Mouse (Mus musculus): Measurements from ENCODE around the gene Zbtb16. TPM values are rescaled to one million over a fixed set of nuclear protein-coding genes. Genes with fewer than 3 reads are reported as not detected.

Gene Zbtb16
- polyA plus RNA-seq, 1 experiment = not detected

GRCm38 (mm10) chr9:48638176-48638803, 197.7 kb downstream of the Zbtb16 start:
- no peak overlapping the region for H3ac ChIP-seq (ENCODE audit: control insufficient read depth, insufficient read length)
- H3K79me2 ChIP-seq (ENCODE audit: control insufficient read depth, insufficient read depth) = no peaks in the 10 kb centered on the region
- H3K27me3 ChIP-seq (ENCODE audit: control insufficient read depth, insufficient read depth, insufficient read length) = no peaks in the 10 kb centered on the region
- no peak overlapping the region for H3K4me3 ChIP-seq
- H3K4me2 ChIP-seq (ENCODE audit: low read depth) = no peak overlapping the region
- TF ChIP-seq MYOG (IDR thresholded peaks at IDR 0.05; ENCODE audit: control insufficient read depth in 1 of 3, insufficient read depth in 1 of 3, insufficient read length in 2 of 3, low read depth in 2 of 3) = no peak
- no peak for TF ChIP-seq POLR2AphosphoS2 (IDR thresholded peaks at IDR 0.05; ENCODE audit: insufficient read length, low read depth)
- no peak for TF ChIP-seq SRF (IDR thresholded peaks at IDR 0.05; ENCODE audit: control insufficient read depth, insufficient read length, low read depth)
- TF ChIP-seq MYOD1 (IDR thresholded peaks at IDR 0.05; ENCODE audit: control insufficient read depth in 1 of 3, insufficient read length in 2 of 3, low read depth in 2 of 3) = no peak
- no peaks in the 10 kb centered on the region for H3K36me3 ChIP-seq (ENCODE audit: control insufficient read depth, insufficient read depth)

GRCm38 (mm10) chr9:48637161-48637560, 198.9 kb downstream of the Zbtb16 start:
- no peak for TF ChIP-seq POLR2A (IDR thresholded peaks at IDR 0.05; ENCODE audit: insufficient read length, low read depth)
- TF ChIP-seq USF1 (IDR thresholded peaks at IDR 0.05; ENCODE audit: low read depth) = no peak
- no peak for TF ChIP-seq MYOD1 (IDR thresholded peaks at IDR 0.05; ENCODE audit: control insufficient read depth in 1 of 3, insufficient read length in 2 of 3, low read depth in 2 of 3)
- no peak for TF ChIP-seq SRF (IDR thresholded peaks at IDR 0.05; ENCODE audit: control insufficient read depth, insufficient read length, low read depth)
- TF ChIP-seq MAX (IDR thresholded peaks at IDR 0.05; ENCODE audit: low read depth) = no peak
- no peak for TF ChIP-seq TCF12 (IDR thresholded peaks at IDR 0.05; ENCODE audit: insufficient read depth, poor library complexity, severe bottlenecking)
- no peak for TF ChIP-seq MYOG (IDR thresholded peaks at IDR 0.05; ENCODE audit: control insufficient read depth in 1 of 3, insufficient read depth in 1 of 3, insufficient read length in 2 of 3, low read depth in 2 of 3)
- no peak for TF ChIP-seq POLR2AphosphoS2 (IDR thresholded peaks at IDR 0.05; ENCODE audit: insufficient read length, low read depth)
- no peak for TF ChIP-seq TCF3 (IDR thresholded peaks at IDR 0.05; ENCODE audit: insufficient read length, low read depth)
- TF ChIP-seq CEBPB (IDR thresholded peaks at IDR 0.05; ENCODE audit: insufficient read depth, poor library complexity, severe bottlenecking) = no peak
- TF ChIP-seq REST (IDR thresholded peaks at IDR 0.05; ENCODE audit: insufficient read depth, insufficient read length) = no peak
- no peak for TF ChIP-seq E2F4 (IDR thresholded peaks at IDR 0.05; ENCODE audit: insufficient read depth)
- no peak overlapping the region for H3K4me3 ChIP-seq
- no peaks in the 10 kb centered on the region for H3K36me3 ChIP-seq (ENCODE audit: control insufficient read depth, insufficient read depth)
- H3K79me2 ChIP-seq (ENCODE audit: control insufficient read depth, insufficient read depth) = no peaks in the 10 kb centered on the region
- H3ac ChIP-seq (ENCODE audit: control insufficient read depth, insufficient read length) = no peak overlapping the region
- H3K27me3 ChIP-seq (ENCODE audit: control insufficient read depth, insufficient read depth, insufficient read length) = no peaks in the 10 kb centered on the region
- H3K4me2 ChIP-seq (ENCODE audit: low read depth) = no peak overlapping the region

DNA sequence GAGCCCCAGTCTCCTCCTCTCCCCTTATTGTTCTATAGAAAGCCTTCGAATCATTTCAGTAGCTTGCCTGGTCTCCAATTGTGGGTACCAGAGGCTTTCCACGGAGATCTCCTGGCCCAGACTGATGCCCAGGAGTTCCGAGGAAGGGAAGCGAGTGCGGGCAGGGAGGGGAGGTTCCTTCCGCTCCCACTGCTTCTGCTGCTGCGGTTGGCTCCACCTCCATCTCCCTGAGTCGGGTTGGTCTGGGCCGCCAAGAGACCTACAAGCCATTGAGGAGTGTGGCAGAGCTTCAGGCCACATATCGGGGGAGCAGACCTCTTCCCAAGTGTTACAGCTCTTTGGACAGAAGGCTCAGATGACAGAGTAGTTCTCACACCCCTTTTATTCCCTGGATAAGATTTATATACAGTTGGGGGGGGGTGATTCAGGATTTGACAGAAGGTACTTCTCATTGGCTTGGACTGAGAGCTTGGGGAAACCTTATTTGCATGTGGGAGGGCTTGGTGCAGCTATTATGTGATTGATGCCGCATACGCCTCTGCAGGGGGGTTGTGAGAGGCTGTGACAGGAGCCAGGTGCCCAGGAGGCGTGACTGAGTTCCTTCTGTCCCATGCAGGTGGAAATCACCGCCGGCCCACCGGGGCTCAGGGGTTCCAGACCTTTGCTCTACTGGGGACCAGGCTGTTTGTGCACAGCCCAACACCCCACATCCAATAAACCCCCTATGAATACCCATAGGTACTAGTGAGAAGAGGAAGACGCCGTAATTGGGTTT, 200.3 kb downstream of the Zbtb16 start:
- no peak overlapping the region for H3K4me2 ChIP-seq (ENCODE audit: low read depth)
- TF ChIP-seq MAX (IDR thresholded peaks at IDR 0.05; ENCODE audit: low read depth) = no peak
- TF ChIP-seq SRF (IDR thresholded peaks at IDR 0.05; ENCODE audit: control insufficient read depth, insufficient read length, low read depth) = no peak
- TF ChIP-seq REST (IDR thresholded peaks at IDR 0.05; ENCODE audit: insufficient read depth, insufficient read length) = no peak
- no peak for TF ChIP-seq CEBPB (IDR thresholded peaks at IDR 0.05; ENCODE audit: insufficient read depth, poor library complexity, severe bottlenecking)
- no peak for TF ChIP-seq POLR2AphosphoS2 (IDR thresholded peaks at IDR 0.05; ENCODE audit: insufficient read length, low read depth)
- TF ChIP-seq MYOG (IDR thresholded peaks at IDR 0.05; ENCODE audit: control insufficient read depth in 1 of 3, insufficient read depth in 1 of 3, insufficient read length in 2 of 3, low read depth in 2 of 3) = no peak
- TF ChIP-seq POLR2A (IDR thresholded peaks at IDR 0.05; ENCODE audit: insufficient read length, low read depth) = no peak
- TF ChIP-seq USF1 (IDR thresholded peaks at IDR 0.05; ENCODE audit: low read depth) = no peak
- no peak for TF ChIP-seq E2F4 (IDR thresholded peaks at IDR 0.05; ENCODE audit: insufficient read depth)
- TF ChIP-seq TCF12 (IDR thresholded peaks at IDR 0.05; ENCODE audit: insufficient read depth, poor library complexity, severe bottlenecking) = no peak
- TF ChIP-seq MYOD1 (IDR thresholded peaks at IDR 0.05; ENCODE audit: control insufficient read depth in 1 of 3, insufficient read length in 2 of 3, low read depth in 2 of 3) = no peak
- TF ChIP-seq TCF3 (IDR thresholded peaks at IDR 0.05; ENCODE audit: insufficient read length, low read depth) = no peak
- H3K79me2 ChIP-seq (ENCODE audit: control insufficient read depth, insufficient read depth) = no peaks in the 10 kb centered on the region
- H3K4me3 ChIP-seq = no peak overlapping the region
- H3K27me3 ChIP-seq (ENCODE audit: control insufficient read depth, insufficient read depth, insufficient read length) = no peaks in the 10 kb centered on the region
- no peak overlapping the region for H3ac ChIP-seq (ENCODE audit: control insufficient read depth, insufficient read length)
- no peaks in the 10 kb centered on the region for H3K36me3 ChIP-seq (ENCODE audit: control insufficient read depth, insufficient read depth)

- Histone ChIP-seq H3K36me3 (ENCODE audit: control insufficient read depth, insufficient read depth) (no peaks in the 10 kb centered on the region), H3K79me2 (ENCODE audit: control insufficient read depth, insufficient read depth) (no peaks in the 10 kb centered on the region), H3ac (ENCODE audit: control insufficient read depth, insufficient read length) (no peak overlapping the region), H3K4me3 (no peak overlapping the region), H3K27me3 (ENCODE audit: control insufficient read depth, insufficient read depth, insufficient read length) (no peaks in the 10 kb centered on the region), H3K4me2 (ENCODE audit: low read depth) (no peak overlapping the region)
- TF ChIP-seq USF1 (IDR thresholded peaks at IDR 0.05; ENCODE audit: low read depth) (no peak), POLR2AphosphoS2 (IDR thresholded peaks at IDR 0.05; ENCODE audit: insufficient read length, low read depth) (no peak), POLR2A (IDR thresholded peaks at IDR 0.05; ENCODE audit: insufficient read length, low read depth) (no peak), TCF3 (IDR thresholded peaks at IDR 0.05; ENCODE audit: insufficient read length, low read depth) (no peak), MYOD1 (IDR thresholded peaks at IDR 0.05; ENCODE audit: control insufficient read depth in 1 of 3, insufficient read length in 2 of 3, low read depth in 2 of 3) (no peak), REST (IDR thresholded peaks at IDR 0.05; ENCODE audit: insufficient read depth, insufficient read length) (no peak), E2F4 (IDR thresholded peaks at IDR 0.05; ENCODE audit: insufficient read depth) (no peak), MYOG (IDR thresholded peaks at IDR 0.05; ENCODE audit: control insufficient read depth in 1 of 3, insufficient read depth in 1 of 3, insufficient read length in 2 of 3, low read depth in 2 of 3) (no peak), TCF12 (IDR thresholded peaks at IDR 0.05; ENCODE audit: insufficient read depth, poor library complexity, severe bottlenecking) (no peak), SRF (IDR thresholded peaks at IDR 0.05; ENCODE audit: control insufficient read depth, insufficient read length, low read depth) (no peak), MAX (IDR thresholded peaks at IDR 0.05; ENCODE audit: low read depth) (no peak), CEBPB (IDR thresholded peaks at IDR 0.05; ENCODE audit: insufficient read depth, poor library complexity, severe bottlenecking) (no peak)
Measured at GRCm38 (mm10) chr9:48633147-48633546, 202.9 kb downstream of the Zbtb16 start.
